Mouse (Mus musculus) frontal cortex, adult 2 months (tissue): ENCODE measurements around the gene Vldlr. TPM values are rescaled to one million over a fixed set of nuclear protein-coding genes. Genes with fewer than 3 reads are reported as not detected.

Experiments used
- DNase-seq, 2 experiments: peaks; one replicate each; pipeline ENCODE4 v3.0.0; 2022; ENCODE audit warnings: low spot score in 1 of 2; ENCODE audit errors: extremely low spot score in 1 of 2
- polyA plus RNA-seq: library from polyadenylated mRNA; depleted of rRNA; stranded (reverse); fragments of >200 nt; gene quantifications from 2 replicates; pipeline ENCODE4 v1.2.3, GENCODE M21; 2012; rRNA removed

The Vldlr gene
- 26.9 and 28.8 TPM in 2 replicates for polyA plus RNA-seq

GRCm38 (mm10) chr19:27216318-27216717 is at the start of gene Vldlr:
TSS of gene Vldlr (plus strand) at chr19:27216484.
- DNase-seq, result peak; percentile 15 to 58

- DNase-seq, result no peak
These were observed 48.5 kb upstream of the Vldlr start for GRCm38 (mm10) chr19:27167601-27168319.

DNA sequence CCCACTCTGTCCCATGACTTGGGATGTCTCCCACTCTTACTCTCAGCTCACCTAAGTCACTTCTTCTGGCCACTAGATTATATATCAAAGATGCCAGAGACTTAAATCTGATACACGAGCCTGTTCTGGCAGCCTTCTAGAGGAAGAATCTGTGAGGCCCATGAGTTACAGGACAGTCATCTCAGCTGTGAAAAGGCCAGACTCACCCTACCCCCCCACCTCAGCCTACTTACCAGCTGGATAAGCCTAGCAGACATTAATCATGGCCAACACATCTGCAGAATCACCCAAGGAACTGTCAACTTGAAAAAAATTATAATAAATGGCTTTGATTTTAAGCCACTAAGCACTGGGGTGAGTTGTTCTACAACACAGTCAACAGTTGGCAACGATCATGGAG is 42.4 kb upstream of the Vldlr start:
- DNase-seq, result no peak

DNA sequence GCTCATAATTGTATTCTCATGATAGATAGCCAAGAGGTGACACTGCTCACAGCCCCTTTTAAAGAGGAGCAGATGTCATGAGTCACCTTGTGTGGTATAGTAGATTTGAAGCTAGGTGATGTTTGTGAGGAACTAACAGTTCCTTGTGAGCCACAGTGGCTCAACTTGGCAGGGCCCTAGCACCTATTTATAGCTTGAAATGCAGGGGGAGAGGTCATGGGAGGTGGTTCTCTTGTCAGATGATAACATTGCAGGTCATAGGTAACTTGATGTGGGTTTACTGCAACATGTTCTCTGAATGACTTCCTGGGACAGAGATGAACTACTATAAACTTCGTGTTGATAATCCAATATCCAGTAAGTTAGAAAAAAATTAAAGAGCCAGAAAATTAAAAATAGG is 40.7 kb upstream of the Vldlr start:
- no peak for DNase-seq

DNA sequence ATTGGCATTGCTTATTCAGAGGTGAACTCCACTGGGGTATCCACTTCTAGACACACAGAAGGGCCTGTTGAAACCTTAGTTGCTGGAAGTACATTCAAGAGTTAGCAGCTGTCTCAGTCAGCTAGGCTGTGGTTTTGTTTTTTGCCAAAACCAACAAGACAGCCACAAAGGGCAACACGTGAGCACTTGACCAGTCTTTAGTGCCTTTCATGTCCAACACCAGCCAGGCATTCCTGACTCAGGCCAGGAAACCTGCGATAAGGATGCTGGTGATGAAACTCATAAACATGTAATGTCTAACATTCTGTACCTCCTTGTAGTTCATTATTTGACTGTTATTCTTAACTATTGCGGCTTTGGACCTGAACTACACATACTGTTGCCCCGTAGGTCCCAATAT is 39.7 kb upstream of the Vldlr start:
- no peak for DNase-seq

DNA sequence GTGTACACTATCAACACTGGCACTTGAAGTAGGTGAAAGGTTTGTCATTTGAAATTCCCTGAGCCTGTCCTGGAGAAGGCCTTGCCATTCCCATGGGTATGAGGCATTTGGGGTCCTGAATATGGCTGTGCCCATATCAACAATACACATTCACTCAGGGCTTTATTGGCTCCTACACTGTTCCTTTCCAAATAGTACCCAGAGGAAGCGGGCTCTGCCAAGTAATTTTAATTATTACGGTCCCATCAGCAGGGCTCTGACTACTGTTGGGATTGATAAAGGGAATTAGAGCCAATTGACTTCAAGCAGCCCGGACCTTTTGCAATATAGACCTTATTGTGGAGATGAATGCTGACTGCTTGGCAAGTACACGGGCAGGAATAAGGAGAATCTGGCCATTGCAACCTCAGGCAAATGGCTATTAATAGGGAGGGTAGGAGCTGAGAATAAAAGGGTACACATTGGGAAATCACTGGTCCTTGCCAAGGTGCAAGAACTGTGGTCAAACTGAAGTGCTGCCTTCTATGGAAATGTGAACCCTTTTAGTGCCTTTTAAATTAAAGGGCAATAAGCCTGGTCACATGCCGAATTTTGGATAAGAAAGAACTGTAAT is 38.0 kb upstream of the Vldlr start:
- no peak for DNase-seq

- DNase-seq, result peak in 1 of 2 experiments; percentile 31
These were observed 35.7 kb upstream of the Vldlr start for GRCm38 (mm10) chr19:27180351-27181122.

DNA sequence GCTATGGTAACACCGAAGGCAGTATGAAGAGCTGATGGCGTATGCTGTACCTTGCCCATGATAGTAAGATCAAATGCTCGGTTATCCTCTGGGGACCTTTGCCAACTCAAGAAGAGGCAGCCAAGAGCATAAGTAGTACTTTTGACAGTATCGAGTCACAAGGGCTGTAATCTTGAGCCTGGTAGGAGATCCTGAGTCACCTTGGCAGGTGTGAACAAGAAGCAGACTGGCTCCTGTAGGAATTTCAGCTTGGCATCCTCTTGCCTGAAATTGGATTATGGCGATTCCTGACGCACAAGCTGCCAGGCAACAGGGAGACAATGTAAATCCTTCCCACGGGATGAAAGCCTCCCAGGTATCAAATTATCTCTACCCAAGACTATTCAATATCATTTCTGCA is 32.8 kb upstream of the Vldlr start:
- no peak for DNase-seq

DNA sequence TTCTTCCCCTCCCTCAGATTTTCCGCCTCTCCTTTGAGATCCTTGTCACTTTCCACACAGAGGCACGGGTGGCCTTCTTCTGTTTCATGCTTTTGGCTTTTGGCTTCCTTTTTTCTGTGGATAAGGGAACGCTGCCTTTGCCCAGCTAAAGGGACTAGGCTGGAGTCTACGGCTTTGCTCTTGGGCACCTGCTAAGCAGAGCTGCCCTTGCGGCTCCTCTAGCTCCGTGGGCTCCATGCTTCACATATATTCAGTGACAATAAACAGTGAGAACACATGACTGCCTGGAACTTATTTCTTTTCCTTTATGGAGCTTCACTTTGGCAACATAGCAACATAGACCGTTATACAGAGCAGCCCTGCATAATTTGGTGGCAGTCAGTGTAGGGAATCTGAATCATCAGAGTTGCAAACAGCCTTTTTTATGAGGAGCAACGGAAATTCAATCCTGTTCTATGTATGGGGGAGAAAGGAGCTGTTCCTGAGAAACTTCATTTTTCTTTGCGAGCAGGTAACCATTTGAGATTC is 12.5 kb upstream of the Vldlr start:
- DNase-seq, result peak in 1 of 2 experiments; percentile 36

GRCm38 (mm10) chr19:27210991-27211390 is 5.3 kb upstream of the Vldlr start:
- no peak for DNase-seq

DNA sequence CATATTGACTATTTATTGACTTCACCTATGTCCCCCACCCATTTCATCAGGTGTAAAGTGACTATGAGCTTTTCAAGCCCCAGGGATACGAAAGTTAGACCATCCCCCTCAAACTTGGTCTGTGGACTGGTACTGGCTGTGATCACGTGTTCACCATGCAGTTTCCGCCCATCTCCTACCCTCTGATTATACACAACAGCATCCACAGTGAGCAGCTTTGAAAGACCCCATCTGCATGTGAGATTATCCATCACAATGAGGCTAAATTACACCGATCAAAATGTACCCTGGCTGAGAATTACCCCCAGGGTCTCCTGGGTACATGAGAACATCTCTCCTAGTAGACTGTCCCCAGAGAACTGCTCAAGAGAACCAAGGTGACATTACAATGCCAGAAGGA is 688 bp upstream of the Vldlr start:
- no peak for DNase-seq

GRCm38 (mm10) chr19:27216767-27217403 is 601 bp downstream of the Vldlr start:
- peak; percentile 39 to 68 for DNase-seq

DNA sequence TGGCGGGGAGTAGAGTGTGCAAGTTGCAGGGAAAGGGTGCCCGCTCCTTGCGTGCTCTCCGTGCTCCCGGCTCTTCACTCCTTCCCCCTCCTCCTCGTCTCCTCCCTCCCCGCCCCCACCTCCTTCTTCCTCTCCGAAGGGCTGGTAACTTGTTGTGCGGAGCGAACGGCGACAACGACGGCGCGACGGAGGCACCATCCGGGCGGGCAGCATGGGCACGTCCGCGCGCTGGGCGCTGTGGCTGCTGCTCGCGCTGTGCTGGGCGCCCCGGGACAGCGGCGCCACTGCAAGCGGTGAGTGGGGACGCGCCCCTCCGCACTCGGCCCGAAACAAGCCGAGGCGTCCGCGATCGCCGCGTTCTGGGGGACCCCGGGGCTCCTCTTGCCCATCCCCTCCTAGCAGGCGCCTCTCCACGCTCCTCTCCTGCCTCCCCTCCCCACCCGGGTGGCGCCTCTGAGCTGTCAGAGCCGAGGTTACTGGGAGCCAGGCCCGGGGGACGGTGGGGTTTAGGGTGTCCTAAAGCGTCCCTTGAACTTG is 1.2 kb downstream of the Vldlr start:
- peak in 1 of 2 experiments; percentile 62 for DNase-seq

DNA sequence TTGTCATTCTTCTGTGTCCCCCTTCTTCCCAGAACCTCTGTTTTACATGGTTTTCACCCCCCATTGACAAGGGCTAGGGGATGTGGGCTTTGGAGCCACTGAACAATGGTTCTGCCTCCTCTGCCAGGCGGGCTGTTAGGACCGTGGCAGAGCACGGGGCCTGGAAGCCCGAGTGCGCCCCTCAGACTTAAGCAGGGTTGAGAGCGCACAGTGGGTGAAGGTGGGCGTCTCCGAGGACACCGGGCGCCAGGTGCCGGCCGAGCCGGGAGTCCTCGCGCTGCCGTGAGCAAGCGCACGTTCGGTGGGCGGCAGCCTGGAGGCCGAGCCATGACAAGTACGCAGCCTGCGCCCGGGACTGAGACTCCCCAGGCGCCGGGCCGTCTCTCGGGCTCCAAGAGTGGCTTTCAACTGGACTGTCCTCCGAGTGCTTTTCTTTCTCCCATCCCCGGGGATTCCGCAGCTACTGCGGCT is 1.7 kb downstream of the Vldlr start:
- DNase-seq, result peak in 1 of 2 experiments; percentile 53

DNA sequence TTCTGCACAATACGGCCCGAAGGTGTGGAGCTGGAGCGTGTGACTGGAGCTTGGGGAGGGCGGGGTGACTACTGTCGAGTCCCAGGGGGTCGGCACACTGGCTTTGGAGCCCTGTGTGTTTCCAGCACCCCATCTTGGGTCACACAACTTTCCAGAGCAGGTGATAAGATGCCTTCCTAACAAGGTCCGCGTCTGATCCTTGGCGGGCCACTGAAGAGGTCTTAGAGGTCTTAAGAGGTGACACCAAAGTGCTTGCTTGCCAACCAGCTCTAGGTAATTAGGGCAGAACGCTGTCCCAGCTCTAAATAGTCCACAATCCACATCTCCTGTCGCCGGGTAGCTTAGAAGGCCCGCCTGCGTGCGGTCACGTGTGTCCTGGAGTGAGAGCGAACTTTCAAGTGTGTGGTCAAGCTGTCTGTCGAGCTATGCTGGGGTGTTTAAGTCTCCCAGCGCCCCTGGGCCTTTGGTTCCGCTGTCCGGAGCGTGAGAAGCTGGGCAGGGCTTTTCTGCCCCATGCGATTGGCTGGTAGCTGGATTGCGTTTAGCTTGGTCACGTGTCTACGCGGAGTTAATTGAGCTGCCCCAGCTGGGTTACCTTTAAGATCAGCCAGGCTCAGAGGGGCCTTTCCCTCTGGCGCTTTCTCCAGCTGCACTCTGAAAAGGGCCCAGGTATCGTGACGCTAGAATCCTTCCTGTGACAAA is 2.4 kb downstream of the Vldlr start:
- peak; percentile 33 to 69 for DNase-seq

GRCm38 (mm10) chr19:27219586-27219985 is 3.3 kb downstream of the Vldlr start:
- no peak for DNase-seq

- no peak for DNase-seq
These were observed 6.8 kb downstream of the Vldlr start for GRCm38 (mm10) chr19:27223046-27223445.

DNA sequence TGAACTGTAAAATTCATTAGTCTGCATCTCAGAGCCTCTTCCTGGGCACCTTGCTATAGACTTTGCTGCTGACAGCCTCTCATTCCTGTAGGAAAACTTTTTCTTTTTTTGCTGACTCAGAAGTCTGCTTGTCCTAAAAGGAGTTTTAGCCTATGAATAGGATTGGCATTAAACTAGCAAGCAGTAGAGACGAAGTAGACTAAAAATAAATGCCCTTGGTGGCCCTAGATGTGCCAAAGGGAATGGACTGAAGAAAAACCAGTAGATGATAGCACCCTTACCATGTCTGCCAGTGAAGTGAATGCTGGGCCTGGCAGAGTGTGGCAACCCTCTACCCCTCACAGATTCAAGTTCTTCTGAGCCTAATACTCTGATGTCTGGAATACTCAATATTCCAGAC is 8.1 kb downstream of the Vldlr start:
- DNase-seq, result no peak

- DNase-seq, result no peak
These were observed 10.3 kb downstream of the Vldlr start for GRCm38 (mm10) chr19:27226626-27227025.

- peak in 1 of 2 experiments; percentile 41 for DNase-seq
These were observed 10.8 kb downstream of the Vldlr start for GRCm38 (mm10) chr19:27227131-27227530.
